Mouse (Mus musculus) lung, adult 2 months (tissue): ENCODE measurements at regions not wholly inside any gene's neighbourhood (a gene's known extent, or its start where the extent isn't known, plus 50 kb on each side); places are given as distances from the start of the nearest gene placed in this dataset.

Source experiments
- CTCF ChIP-seq: fragments of 200-500 bp; IDR thresholded peaks from 2 replicates; pipeline ENCODE4 v1.5.1; 2011; ENCODE audit warnings: mild to moderate bottlenecking, low read length, control low read depth; ENCODE audit not compliant: insufficient read depth
- POLR2A ChIP-seq: fragments of 200-500 bp; IDR thresholded peaks from 2 replicates; pipeline ENCODE4 v1.6.1; 2011; ENCODE audit warnings: low read depth, mild to moderate bottlenecking, control low read depth, low read length, borderline replicate concordance; ENCODE audit errors: extremely low read depth

DNA sequence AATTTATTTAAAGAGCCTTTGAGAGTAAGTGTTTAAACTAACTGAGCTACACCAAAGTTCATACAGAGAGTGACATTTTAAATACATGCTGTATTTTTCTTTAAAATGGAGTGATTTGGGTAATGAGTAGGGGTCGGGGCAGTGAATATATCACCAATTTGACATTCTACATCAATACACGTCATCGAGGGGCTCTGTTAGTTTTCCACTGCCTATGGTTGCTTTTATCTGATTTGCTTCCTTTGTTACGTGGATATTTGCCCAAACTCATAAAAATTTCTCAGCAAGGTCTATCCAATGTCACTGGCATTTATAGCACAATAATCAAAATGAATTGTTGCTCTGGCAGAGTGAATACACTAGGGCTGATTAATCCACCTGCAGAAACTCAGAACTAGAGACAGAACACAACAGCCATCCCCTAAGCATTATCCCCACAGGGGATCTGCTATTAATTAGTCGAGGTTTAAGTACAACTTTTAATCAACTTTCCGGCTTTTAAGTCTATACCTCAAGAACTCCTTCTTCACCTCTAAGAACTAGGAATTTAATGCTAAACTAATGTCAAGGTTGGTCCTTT is 400.1 kb upstream of the Sptlc3 start:
- no peak for TF ChIP-seq POLR2A
- TF ChIP-seq CTCF, result no peak
